Mouse (Mus musculus): ENCODE measurements around the gene Cltc. TPM values are rescaled to one million over a fixed set of nuclear protein-coding genes. Genes with fewer than 3 reads are reported as not detected.
A peak's percentile ranks its signal among the peaks of the same experiment; 100 is the strongest.
"Not testable (repeated sequence)": the region's sequence is repeated elsewhere in the genome, so short reads cannot be mapped to it uniquely, and the experiment has no call there.

Cltc gene
- 167 and 177 TPM in 2 replicates for polyA plus RNA-seq (2015; fragmentation: Nextera tagmentation; extraction: Ambion mirVana)

- peak; percentile 98 for ATAC-seq
These were observed at the start of gene Cltc for GRCm38 (mm10) chr11:86757480-86758371. Cltc (minus strand) TSS chr11:86757565.

GRCm38 (mm10) chr11:86807001-86807477 lies 49.7 kb upstream of the Cltc start:
- H3K9ac ChIP-seq (ENCODE audit: low read depth, low read length): peak overlapping the region; percentile 70
- peaks cover 7% of the 10 kb centered on the region; the same call in 1 of the 2 replicates for H3K4me1 ChIP-seq (ENCODE audit: control insufficient read depth, insufficient read depth, low read length)
- H3K4me2 ChIP-seq (ENCODE audit: low read length): peak overlapping the region; percentile 77
- H3K27me3 ChIP-seq (ENCODE audit: control insufficient read depth, insufficient read depth, low read depth, low read length): no peaks in the 10 kb centered on the region
- peak overlapping the region; percentile 89 for H3K4me3 ChIP-seq (ENCODE audit: low read depth, low read length)
- peak; percentile 94 for ATAC-seq
- no peaks in the 10 kb centered on the region for H3K9me3 ChIP-seq (replicated peaks; ENCODE audit: control insufficient read depth, low read length, poor library complexity, severe bottlenecking)
- H3K36me3 ChIP-seq (ENCODE audit: control insufficient read depth, insufficient read depth, low read length): peaks cover 7% of the 10 kb centered on the region; the same call in 1 of the 2 replicates
- 0% methylated on average over 25 of the region's 25 CpGs for WGBS
- peak overlapping the region; percentile 76 for H3K27ac ChIP-seq (ENCODE audit: low read length)

More at GRCm38 (mm10) chr11:86757480-86758371, at the start of gene Cltc:
- Histone ChIP-seq H3K27me3 (ENCODE audit: control insufficient read depth, insufficient read depth, low read depth, low read length) (no peaks in the 10 kb centered on the region), H3K9ac (ENCODE audit: low read depth, low read length) (peak within 1 kb of the TSS; percentile 94), H3K9me3 (replicated peaks; ENCODE audit: control insufficient read depth, low read length, poor library complexity, severe bottlenecking) (no peaks in the 10 kb centered on the region), H3K27ac (ENCODE audit: low read length) (peak within 1 kb of the TSS; percentile 99), H3K4me1 (ENCODE audit: control insufficient read depth, insufficient read depth, low read length) (peaks cover 31% of the 10 kb centered on the region), H3K4me2 (ENCODE audit: low read length) (peak within 1 kb of the TSS; percentile 98), H3K4me3 (ENCODE audit: low read depth, low read length) (peak within 1 kb of the TSS; percentile 70), H3K36me3 (ENCODE audit: control insufficient read depth, insufficient read depth, low read length) (no peaks in the 10 kb centered on the region)
- WGBS: under 1% methylated on average over 71 of the region's 73 CpGs

GRCm38 (mm10) chr11:86794161-86794560 lies 36.8 kb upstream of the Cltc start:
- Histone ChIP-seq H3K4me2 (ENCODE audit: low read length) (no peak overlapping the region), H3K9ac (ENCODE audit: low read depth, low read length) (no peak overlapping the region), H3K9me3 (replicated peaks; ENCODE audit: control insufficient read depth, low read length, poor library complexity, severe bottlenecking) (no peaks in the 10 kb centered on the region), H3K27ac (ENCODE audit: low read length) (no peak overlapping the region), H3K4me3 (ENCODE audit: low read depth, low read length) (no peak overlapping the region), H3K27me3 (ENCODE audit: control insufficient read depth, insufficient read depth, low read depth, low read length) (no peaks in the 10 kb centered on the region), H3K36me3 (ENCODE audit: control insufficient read depth, insufficient read depth, low read length) (peaks cover 4% of the 10 kb centered on the region; the same call in 1 of the 2 replicates), H3K4me1 (ENCODE audit: control insufficient read depth, insufficient read depth, low read length) (no peaks in the 10 kb centered on the region)
- ATAC-seq: no peak
- 76% methylated on average over 1 of the region's 1 CpGs for WGBS

- not testable (repeated sequence) for H3K9ac ChIP-seq (ENCODE audit: low read depth, low read length); H3K4me3 ChIP-seq (ENCODE audit: low read depth, low read length); H3K27me3 ChIP-seq (ENCODE audit: control insufficient read depth, insufficient read depth, low read depth, low read length); H3K4me2 ChIP-seq (ENCODE audit: low read length); ATAC-seq; H3K4me1 ChIP-seq (ENCODE audit: control insufficient read depth, insufficient read depth, low read length); H3K27ac ChIP-seq (ENCODE audit: low read length); H3K9me3 ChIP-seq (replicated peaks; ENCODE audit: control insufficient read depth, low read length, poor library complexity, severe bottlenecking)
- 96% methylated on average over 5 of the region's 5 CpGs for WGBS
- peaks cover 14% of the 10 kb centered on the region for H3K36me3 ChIP-seq (ENCODE audit: control insufficient read depth, insufficient read depth, low read length)
These were observed 30.1 kb upstream of the Cltc start for GRCm38 (mm10) chr11:86787436-86787835.

- no peaks in the 10 kb centered on the region for H3K9me3 ChIP-seq (replicated peaks; ENCODE audit: control insufficient read depth, low read length, poor library complexity, severe bottlenecking)
- 95% methylated on average over 2 of the region's 2 CpGs for WGBS
These were observed 28.4 kb upstream of the Cltc start for GRCm38 (mm10) chr11:86785767-86786166.

GRCm38 (mm10) chr11:86769884-86770283 lies 12.5 kb upstream of the Cltc start:
- H3K9me3 ChIP-seq (replicated peaks; ENCODE audit: control insufficient read depth, low read length, poor library complexity, severe bottlenecking): no peaks in the 10 kb centered on the region
- H3K4me2 ChIP-seq (ENCODE audit: low read length): no peak overlapping the region
- ATAC-seq: no peak
- no peaks in the 10 kb centered on the region for H3K4me1 ChIP-seq (ENCODE audit: control insufficient read depth, insufficient read depth, low read length)
- 90% methylated on average over 4 of the region's 4 CpGs for WGBS
- peaks cover 8% of the 10 kb centered on the region; the same call in 1 of the 2 replicates for H3K36me3 ChIP-seq (ENCODE audit: control insufficient read depth, insufficient read depth, low read length)
- no peaks in the 10 kb centered on the region for H3K27me3 ChIP-seq (ENCODE audit: control insufficient read depth, insufficient read depth, low read depth, low read length)
- H3K27ac ChIP-seq (ENCODE audit: low read length): no peak overlapping the region
- H3K4me3 ChIP-seq (ENCODE audit: low read depth, low read length): no peak overlapping the region
- no peak overlapping the region for H3K9ac ChIP-seq (ENCODE audit: low read depth, low read length)

More at GRCm38 (mm10) chr11:86785767-86786166, 28.4 kb upstream of the Cltc start:
- Histone ChIP-seq H3K4me2 (ENCODE audit: low read length) (no peak overlapping the region), H3K27ac (ENCODE audit: low read length) (no peak overlapping the region), H3K27me3 (ENCODE audit: control insufficient read depth, insufficient read depth, low read depth, low read length) (no peaks in the 10 kb centered on the region), H3K9ac (ENCODE audit: low read depth, low read length) (no peak overlapping the region), H3K4me3 (ENCODE audit: low read depth, low read length) (no peak overlapping the region), H3K4me1 (ENCODE audit: control insufficient read depth, insufficient read depth, low read length) (no peaks in the 10 kb centered on the region), H3K36me3 (ENCODE audit: control insufficient read depth, insufficient read depth, low read length) (peaks cover 14% of the 10 kb centered on the region)
- no peak for ATAC-seq

- Histone ChIP-seq H3K27ac (ENCODE audit: low read length) (no peak overlapping the region), H3K36me3 (ENCODE audit: control insufficient read depth, insufficient read depth, low read length) (no peaks in the 10 kb centered on the region), H3K9ac (ENCODE audit: low read depth, low read length) (no peak overlapping the region), H3K4me1 (ENCODE audit: control insufficient read depth, insufficient read depth, low read length) (no peaks in the 10 kb centered on the region), H3K9me3 (replicated peaks; ENCODE audit: control insufficient read depth, low read length, poor library complexity, severe bottlenecking) (no peaks in the 10 kb centered on the region), H3K27me3 (ENCODE audit: control insufficient read depth, insufficient read depth, low read depth, low read length) (no peaks in the 10 kb centered on the region), H3K4me2 (ENCODE audit: low read length) (no peak overlapping the region), H3K4me3 (ENCODE audit: low read depth, low read length) (no peak overlapping the region)
- WGBS: 94% methylated on average over 2 of the region's 2 CpGs
- no peak for ATAC-seq
These were observed 7.1 kb upstream of the Cltc start for GRCm38 (mm10) chr11:86764501-86764900.

GRCm38 (mm10) chr11:86763127-86763526 lies 5.8 kb upstream of the Cltc start:
- H3K27ac ChIP-seq (ENCODE audit: low read length); H3K9me3 ChIP-seq (replicated peaks; ENCODE audit: control insufficient read depth, low read length, poor library complexity, severe bottlenecking); H3K4me3 ChIP-seq (ENCODE audit: low read depth, low read length); H3K27me3 ChIP-seq (ENCODE audit: control insufficient read depth, insufficient read depth, low read depth, low read length); H3K9ac ChIP-seq (ENCODE audit: low read depth, low read length); H3K36me3 ChIP-seq (ENCODE audit: control insufficient read depth, insufficient read depth, low read length); H3K4me2 ChIP-seq (ENCODE audit: low read length); ATAC-seq; H3K4me1 ChIP-seq (ENCODE audit: control insufficient read depth, insufficient read depth, low read length): not testable (repeated sequence)
- WGBS: 93% methylated on average over 11 of the region's 11 CpGs

GRCm38 (mm10) chr11:86760357-86760756 lies 3.0 kb upstream of the Cltc start:
- H3K4me3 ChIP-seq (ENCODE audit: low read depth, low read length): no peak overlapping the region
- H3K4me2 ChIP-seq (ENCODE audit: low read length): no peak overlapping the region
- peaks cover 15% of the 10 kb centered on the region for H3K4me1 ChIP-seq (ENCODE audit: control insufficient read depth, insufficient read depth, low read length)
- ATAC-seq: no peak
- no peaks in the 10 kb centered on the region for H3K27me3 ChIP-seq (ENCODE audit: control insufficient read depth, insufficient read depth, low read depth, low read length)
- H3K9ac ChIP-seq (ENCODE audit: low read depth, low read length): no peak overlapping the region
- H3K27ac ChIP-seq (ENCODE audit: low read length): no peak overlapping the region
- H3K9me3 ChIP-seq (replicated peaks; ENCODE audit: control insufficient read depth, low read length, poor library complexity, severe bottlenecking): no peaks in the 10 kb centered on the region
- no peaks in the 10 kb centered on the region for H3K36me3 ChIP-seq (ENCODE audit: control insufficient read depth, insufficient read depth, low read length)
